Mouse (Mus musculus) heart, embryonic 11.5 days (tissue): ENCODE data around the gene Irx4. TPM values are rescaled to one million over a fixed set of nuclear protein-coding genes. Genes with fewer than 3 reads are reported as not detected.

Experiments
- ATAC-seq: fragments of 200-750 bp; cut with Nextera tagmentation; replicated peaks from 2 replicates; pipeline ENCODE4 v1.8.0; 2017; ENCODE audit warnings: moderate library complexity; ENCODE audit not compliant: insufficient number of reproducible peaks, low FRiP score, low TSS enrichment
- H3K27ac ChIP-seq: fragments of 300-500 bp; sonication (generic); 2 replicates; pipeline ENCODE4 v1.5.1; 2014; ENCODE audit warnings: mild to moderate bottlenecking, low read depth, low read length
- H3K27me3 ChIP-seq: fragments of 300-500 bp; sonication (generic); 2 replicates; pipeline ENCODE4 v1.6.1; 2014; ENCODE audit warnings: mild to moderate bottlenecking, low read length, mixed read lengths; ENCODE audit not compliant: control insufficient read depth, insufficient read depth
- H3K36me3 ChIP-seq: fragments of 300-500 bp; sonication (generic); 2 replicates; pipeline ENCODE4 v1.6.1; 2014; ENCODE audit warnings: mild to moderate bottlenecking, low read length, moderate library complexity, mixed read lengths; ENCODE audit not compliant: control insufficient read depth, insufficient read depth
- H3K4me1 ChIP-seq: fragments of 300-500 bp; sonication (generic); 2 replicates; pipeline ENCODE4 v1.6.1; 2014; ENCODE audit warnings: low read length; ENCODE audit not compliant: control insufficient read depth, insufficient read depth
- H3K4me2 ChIP-seq: fragments of 300-500 bp; sonication (generic); 2 replicates; pipeline ENCODE4 v1.6.1; 2014; ENCODE audit warnings: mild to moderate bottlenecking, moderate library complexity
- H3K4me3 ChIP-seq: fragments of 300-500 bp; sonication (generic); 2 replicates; pipeline ENCODE4 v1.5.1; 2014; ENCODE audit warnings: low read depth, low read length
- H3K9ac ChIP-seq: fragments of 300-500 bp; sonication (generic); 2 replicates; pipeline ENCODE4 v1.6.1; 2014; ENCODE audit warnings: mild to moderate bottlenecking, low read depth, low read length, moderate library complexity
- H3K9me3 ChIP-seq: fragments of 300-500 bp; sonication (generic); replicated peaks from 2 replicates; pipeline ENCODE4 v1.6.1; 2016; ENCODE audit warnings: low read length; ENCODE audit not compliant: control insufficient read depth
- WGBS: fragments of 180-500 bp; shearing (Covaris S2); extraction: QIAGEN DNeasy Blood & Tissue Kit; methylation state at CpG from one replicate; pipeline ENCODE4 v1.1.7; 2014; ENCODE audit not compliant: insufficient replicate concordance; 5-methylcytosine and 5-hydroxymethylcytosine counted together
- polyA plus RNA-seq: library from polyadenylated mRNA; unstranded; fragments of >200 nt; fragmentation: Nextera tagmentation; extraction: Ambion mirVana; gene quantifications from 2 replicates; pipeline ENCODE4 v1.2.1, GENCODE M21; 2014

Gene Irx4
- polyA plus RNA-seq, 1 experiment from 2014 or later = 39.2 TPM

- Histone ChIP-seq H3K9me3 (no peaks in the 10 kb centered on the region), H3K4me3 (peak overlapping the region; percentile 59), H3K4me1 (peaks cover 24% of the 10 kb centered on the region), H3K36me3 (no peaks in the 10 kb centered on the region), H3K4me2 (peak overlapping the region; percentile 76), H3K27ac (peak overlapping the region; percentile 92), H3K27me3 (peaks cover 73% of the 10 kb centered on the region), H3K9ac (peak overlapping the region; percentile 88)
- WGBS = 19% methylated on average over 10 of the region's 10 CpGs
- no peak for ATAC-seq
These were observed 514 bp upstream of the Irx4 start for GRCm38 (mm10) chr13:73259577-73260353.

GRCm38 (mm10) chr13:73261036-73261730, 904 bp downstream of the Irx4 start:
- Histone ChIP-seq H3K27me3 (peaks cover 79% of the 10 kb centered on the region), H3K9me3 (no peaks in the 10 kb centered on the region), H3K36me3 (no peaks in the 10 kb centered on the region), H3K4me3 (peak overlapping the region; percentile 59), H3K27ac (peak overlapping the region; percentile 92), H3K9ac (peak overlapping the region; percentile 88), H3K4me1 (peaks cover 30% of the 10 kb centered on the region), H3K4me2 (peak overlapping the region; percentile 76)
- 5% methylated on average over 20 of the region's 25 CpGs for WGBS
- ATAC-seq = no peak

GRCm38 (mm10) chr13:73261881-73262280, 1.6 kb downstream of the Irx4 start:
- peak overlapping the region; percentile 76 for H3K4me2 ChIP-seq
- H3K4me1 ChIP-seq = peaks cover 34% of the 10 kb centered on the region
- H3K4me3 ChIP-seq = peak overlapping the region; percentile 59
- H3K9ac ChIP-seq = peak overlapping the region; percentile 88
- peaks cover 84% of the 10 kb centered on the region for H3K27me3 ChIP-seq
- no peaks in the 10 kb centered on the region for H3K36me3 ChIP-seq
- ATAC-seq = 0 out of 2 replicates have a peak, but pooled peaks have one; percentile 18
- WGBS = 6% methylated on average over 2 of the region's 2 CpGs
- H3K9me3 ChIP-seq = no peaks in the 10 kb centered on the region
- H3K27ac ChIP-seq = peak overlapping the region; percentile 92

GRCm38 (mm10) chr13:73262336-73263127, 2.3 kb downstream of the Irx4 start:
- Histone ChIP-seq H3K4me3 (peak overlapping the region; percentile 59), H3K36me3 (no peaks in the 10 kb centered on the region), H3K9me3 (no peaks in the 10 kb centered on the region), H3K9ac (peak overlapping the region; percentile 88), H3K27me3 (peaks cover 86% of the 10 kb centered on the region), H3K4me2 (peak overlapping the region; percentile 76), H3K4me1 (peaks cover 34% of the 10 kb centered on the region), H3K27ac (peak overlapping the region; percentile 92)
- 3% methylated on average over 24 of the region's 24 CpGs for WGBS
- ATAC-seq = no peak

- no peak for ATAC-seq
- 1% methylated on average over 40 of the region's 40 CpGs for WGBS
- Histone ChIP-seq H3K4me1 (peaks cover 31% of the 10 kb centered on the region), H3K9ac (peak overlapping the region; percentile 88), H3K27me3 (peaks cover 84% of the 10 kb centered on the region), H3K36me3 (no peaks in the 10 kb centered on the region), H3K4me2 (peak overlapping the region; percentile 76), H3K27ac (peak overlapping the region; percentile 92), H3K4me3 (peak overlapping the region; percentile 59), H3K9me3 (no peaks in the 10 kb centered on the region)
These were observed 3.1 kb downstream of the Irx4 start for GRCm38 (mm10) chr13:73263128-73263971.

GRCm38 (mm10) chr13:73264166-73264735, 4.0 kb downstream of the Irx4 start:
- Histone ChIP-seq H3K9ac (peak overlapping the region; percentile 88), H3K4me1 (peaks cover 35% of the 10 kb centered on the region)

GRCm38 (mm10) chr13:73264831-73265230, 4.6 kb downstream of the Irx4 start:
- Histone ChIP-seq H3K4me2 (peak overlapping the region; percentile 76), H3K27ac (peak overlapping the region; percentile 92), H3K36me3 (no peaks in the 10 kb centered on the region), H3K4me1 (peaks cover 36% of the 10 kb centered on the region), H3K4me3 (peak overlapping the region; percentile 59), H3K9me3 (no peaks in the 10 kb centered on the region), H3K27me3 (peaks cover 83% of the 10 kb centered on the region), H3K9ac (peak overlapping the region; percentile 88)
- no peak for ATAC-seq
- 22% methylated on average over 8 of the region's 8 CpGs for WGBS

More at GRCm38 (mm10) chr13:73264166-73264735, 4.0 kb downstream of the Irx4 start:
- H3K9me3 ChIP-seq = no peaks in the 10 kb centered on the region
- H3K27ac ChIP-seq = peak overlapping the region; percentile 92
- 4% methylated on average over 29 of the region's 29 CpGs for WGBS
- peaks cover 84% of the 10 kb centered on the region for H3K27me3 ChIP-seq
- peak overlapping the region; percentile 76 for H3K4me2 ChIP-seq
- no peaks in the 10 kb centered on the region for H3K36me3 ChIP-seq
- no peak for ATAC-seq
- H3K4me3 ChIP-seq = peak overlapping the region; percentile 59
